Mouse (Mus musculus) midbrain, embryonic 10.5 days (tissue): ENCODE results near the gene Hoxc9. TPM values are rescaled to one million over a fixed set of nuclear protein-coding genes. Genes with fewer than 3 reads are reported as not detected.

ENCODE experiments used
- DNase-seq: peaks from one replicate; pipeline ENCODE4 v3.0.0-alpha.2; 2017; ENCODE audit warnings: low spot score
- H3K27ac ChIP-seq: fragments of 300-500 bp; sonication (generic); replicated peaks from 2 replicates; pipeline ENCODE4 v1.5.1; 2016; ENCODE audit warnings: mild to moderate bottlenecking
- H3K27me3 ChIP-seq: fragments of 300-500 bp; sonication (generic); 2 replicates; pipeline ENCODE4 v1.6.1; 2016; ENCODE audit warnings: low read depth, mild to moderate bottlenecking; ENCODE audit not compliant: poor library complexity, severe bottlenecking
- H3K36me3 ChIP-seq: fragments of 300-500 bp; sonication (generic); 2 replicates; pipeline ENCODE4 v1.6.1; 2016; ENCODE audit warnings: mild to moderate bottlenecking, moderate library complexity
- H3K4me1 ChIP-seq: fragments of 300-500 bp; sonication (generic); 2 replicates; pipeline ENCODE4 v1.6.1; 2016
- H3K4me3 ChIP-seq: fragments of 300-500 bp; sonication (generic); 2 replicates; pipeline ENCODE4 v1.5.1; 2016; ENCODE audit warnings: mild to moderate bottlenecking, moderate library complexity
- H3K9me3 ChIP-seq: fragments of 300-500 bp; sonication (generic); replicated peaks from 2 replicates; pipeline ENCODE4 v1.6.1; 2016; ENCODE audit warnings: mild to moderate bottlenecking
- WGBS: fragments of 180-500 bp; shearing (Covaris S2); methylation state at CpG from one replicate; pipeline ENCODE4 v1.1.7; 2016; 5-methylcytosine and 5-hydroxymethylcytosine counted together
- polyA plus RNA-seq: library from polyadenylated mRNA; unstranded; fragments of >200 nt; fragmentation: Nextera tagmentation; extraction: Ambion mirVana; gene quantifications from 2 replicates; pipeline ENCODE4 v1.2.1, GENCODE M21; 2016

Hoxc9 gene
- not detected in 2 replicates for polyA plus RNA-seq

GRCm38 (mm10) chr15:102976171-102976570, at the start of gene Hoxc9:
TSS of gene Hoxc9 (plus strand) at chr15:102976439.
- H3K9me3 ChIP-seq, result no peaks in the 10 kb centered on the region
- DNase-seq, result no peak
- H3K4me1 ChIP-seq, result peaks cover 4% of the 10 kb centered on the region
- H3K36me3 ChIP-seq, result no peaks in the 10 kb centered on the region
- H3K4me3 ChIP-seq, result no peak within 1 kb of the TSS
- H3K27me3 ChIP-seq, result peaks cover 100% of the 10 kb centered on the region
- H3K27ac ChIP-seq, result no peak within 1 kb of the TSS
- WGBS, result under 1% methylated on average over 18 of the region's 20 CpGs

GRCm38 (mm10) chr15:102927032-102927645, 49.1 kb upstream of the Hoxc9 start:
- Histone ChIP-seq H3K27ac (no peak overlapping the region), H3K4me1 (no peaks in the 10 kb centered on the region), H3K27me3 (peaks cover 100% of the 10 kb centered on the region), H3K36me3 (no peaks in the 10 kb centered on the region), H3K4me3 (no peak overlapping the region), H3K9me3 (no peaks in the 10 kb centered on the region)
- DNase-seq, result peak; percentile 47
- under 1% methylated on average over 40 of the region's 40 CpGs for WGBS

- H3K27ac ChIP-seq, result no peak overlapping the region
- peaks cover 100% of the 10 kb centered on the region for H3K27me3 ChIP-seq
- no peaks in the 10 kb centered on the region for H3K4me1 ChIP-seq
- 1% methylated on average over 23 of the region's 23 CpGs for WGBS
- H3K36me3 ChIP-seq, result no peaks in the 10 kb centered on the region
- no peak for DNase-seq
- H3K9me3 ChIP-seq, result no peaks in the 10 kb centered on the region
- H3K4me3 ChIP-seq, result no peak overlapping the region
Observed at GRCm38 (mm10) chr15:102931706-102932358, 44.4 kb upstream of the Hoxc9 start.

DNA sequence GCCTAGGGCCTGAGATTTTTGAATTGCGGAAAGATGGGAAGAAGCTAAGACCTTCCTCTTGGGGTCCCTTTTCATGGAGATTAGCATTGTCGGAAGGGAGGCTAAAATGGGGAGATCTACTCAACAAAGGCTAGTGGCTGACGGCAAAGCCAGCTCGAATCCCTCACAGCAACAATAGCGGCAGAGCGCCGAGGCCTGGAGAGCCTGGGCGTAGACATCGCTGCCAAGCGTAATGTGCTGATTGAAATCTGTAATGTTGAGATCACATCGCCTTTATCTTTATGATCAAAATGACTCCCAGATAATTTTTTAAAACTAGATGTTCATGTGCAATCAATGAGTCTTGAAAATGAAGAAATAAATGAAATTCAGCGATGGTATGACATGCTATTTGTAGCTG, 41.8 kb upstream of the Hoxc9 start:
- Histone ChIP-seq H3K36me3 (no peaks in the 10 kb centered on the region), H3K27me3 (peaks cover 100% of the 10 kb centered on the region), H3K27ac (no peak overlapping the region), H3K4me1 (no peaks in the 10 kb centered on the region), H3K4me3 (no peak overlapping the region), H3K9me3 (no peaks in the 10 kb centered on the region)
- no peak for DNase-seq
- WGBS, result under 1% methylated on average over 12 of the region's 12 CpGs

- DNase-seq, result no peak
- under 1% methylated on average over 27 of the region's 27 CpGs for WGBS
- Histone ChIP-seq H3K4me3 (no peak overlapping the region), H3K27ac (no peak overlapping the region), H3K27me3 (peaks cover 100% of the 10 kb centered on the region), H3K9me3 (no peaks in the 10 kb centered on the region), H3K4me1 (0 out of 2 replicates have a peak, but pooled peaks cover 2% of the 10 kb centered on the region), H3K36me3 (no peaks in the 10 kb centered on the region)
Observed at GRCm38 (mm10) chr15:102934897-102935296, 41.3 kb upstream of the Hoxc9 start.

- Histone ChIP-seq H3K27ac (no peak within 1 kb of the TSS), H3K9me3 (no peaks in the 10 kb centered on the region), H3K27me3 (peaks cover 100% of the 10 kb centered on the region), H3K4me1 (0 out of 2 replicates have a peak, but pooled peaks cover 2% of the 10 kb centered on the region), H3K4me3 (no peak within 1 kb of the TSS), H3K36me3 (no peaks in the 10 kb centered on the region)
- 1% methylated on average over 31 of the region's 31 CpGs for WGBS
- no peak for DNase-seq
Observed at GRCm38 (mm10) chr15:102936279-102936972, 39.8 kb upstream of the Hoxc9 start, which contains the start of gene Hoxc12. TSS of gene Hoxc12 (plus strand) at chr15:102936757.

DNA sequence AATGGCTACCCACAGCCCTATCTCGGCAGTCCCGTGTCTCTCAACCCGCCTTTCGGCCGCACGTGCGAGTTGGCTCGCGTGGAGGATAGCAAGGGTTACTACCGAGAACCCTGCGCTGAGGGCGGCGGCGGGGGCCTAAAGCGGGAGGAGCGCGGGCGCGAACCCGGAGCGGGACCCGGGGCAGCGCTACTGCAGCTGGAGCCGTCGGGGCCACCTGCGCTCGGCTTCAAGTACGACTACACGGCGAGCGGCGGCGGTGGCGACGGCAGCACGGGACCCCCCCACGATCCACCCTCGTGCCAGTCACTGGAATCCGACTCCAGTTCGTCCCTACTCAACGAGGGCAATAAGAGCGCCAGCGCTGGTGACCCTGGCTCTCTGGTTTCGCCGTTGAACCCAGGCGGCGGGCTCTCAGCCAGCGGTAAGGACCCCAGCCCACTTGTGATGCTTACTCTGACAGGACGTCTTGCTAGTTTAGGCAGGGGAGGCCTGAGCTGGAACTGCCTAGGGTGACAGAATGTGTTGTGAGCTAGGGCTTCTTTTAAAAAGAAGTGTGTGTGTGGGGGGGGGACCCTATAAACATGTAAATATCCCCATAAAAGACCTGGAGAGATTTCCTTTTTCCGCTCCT, 39.1 kb upstream of the Hoxc9 start:
- Histone ChIP-seq H3K9me3 (no peaks in the 10 kb centered on the region), H3K4me1 (0 out of 2 replicates have a peak, but pooled peaks cover 2% of the 10 kb centered on the region), H3K36me3 (no peaks in the 10 kb centered on the region), H3K4me3 (no peak overlapping the region), H3K27ac (no peak overlapping the region), H3K27me3 (peaks cover 100% of the 10 kb centered on the region)
- no peak for DNase-seq
- under 1% methylated on average over 50 of the region's 50 CpGs for WGBS

GRCm38 (mm10) chr15:102939256-102940155, 36.7 kb upstream of the Hoxc9 start:
- Histone ChIP-seq H3K9me3 (no peaks in the 10 kb centered on the region), H3K27ac (no peak overlapping the region), H3K36me3 (no peaks in the 10 kb centered on the region), H3K4me1 (peaks cover 12% of the 10 kb centered on the region), H3K27me3 (peaks cover 100% of the 10 kb centered on the region), H3K4me3 (no peak overlapping the region)
- DNase-seq, result no peak
- 1% methylated on average over 34 of the region's 34 CpGs for WGBS

- peaks cover 100% of the 10 kb centered on the region for H3K27me3 ChIP-seq
- H3K36me3 ChIP-seq, result no peaks in the 10 kb centered on the region
- no peaks in the 10 kb centered on the region for H3K9me3 ChIP-seq
- under 1% methylated on average over 51 of the region's 53 CpGs for WGBS
- H3K4me3 ChIP-seq, result peak overlapping the region; percentile 38
- peaks cover 12% of the 10 kb centered on the region for H3K4me1 ChIP-seq
- no peak overlapping the region for H3K27ac ChIP-seq
- peak; percentile 68 for DNase-seq
Observed at GRCm38 (mm10) chr15:102942739-102943467, 33.3 kb upstream of the Hoxc9 start.

DNA sequence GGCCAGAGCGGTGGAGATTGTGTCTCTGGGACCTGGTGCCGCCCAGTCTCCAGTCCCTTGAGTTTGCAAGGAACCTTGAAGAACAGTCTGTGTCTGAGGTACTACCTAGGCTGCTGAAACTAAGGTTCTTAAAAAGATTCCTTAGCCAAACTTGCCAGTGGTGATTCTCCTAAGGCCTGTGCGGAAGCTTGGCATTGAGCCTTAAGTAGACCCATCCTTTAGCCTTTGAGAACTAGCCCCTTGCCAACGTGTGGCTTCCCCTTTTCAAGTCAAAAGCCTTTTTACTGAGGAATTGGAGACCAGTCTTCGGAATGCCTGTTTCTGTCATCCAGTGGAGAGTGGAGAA, 32.8 kb upstream of the Hoxc9 start:
- H3K4me3 ChIP-seq, result no peak overlapping the region
- peaks cover 100% of the 10 kb centered on the region for H3K27me3 ChIP-seq
- DNase-seq, result no peak
- WGBS, result 2% methylated on average over 5 of the region's 5 CpGs
- H3K4me1 ChIP-seq, result peaks cover 12% of the 10 kb centered on the region
- H3K9me3 ChIP-seq, result no peaks in the 10 kb centered on the region
- H3K27ac ChIP-seq, result no peak overlapping the region
- no peaks in the 10 kb centered on the region for H3K36me3 ChIP-seq

DNA sequence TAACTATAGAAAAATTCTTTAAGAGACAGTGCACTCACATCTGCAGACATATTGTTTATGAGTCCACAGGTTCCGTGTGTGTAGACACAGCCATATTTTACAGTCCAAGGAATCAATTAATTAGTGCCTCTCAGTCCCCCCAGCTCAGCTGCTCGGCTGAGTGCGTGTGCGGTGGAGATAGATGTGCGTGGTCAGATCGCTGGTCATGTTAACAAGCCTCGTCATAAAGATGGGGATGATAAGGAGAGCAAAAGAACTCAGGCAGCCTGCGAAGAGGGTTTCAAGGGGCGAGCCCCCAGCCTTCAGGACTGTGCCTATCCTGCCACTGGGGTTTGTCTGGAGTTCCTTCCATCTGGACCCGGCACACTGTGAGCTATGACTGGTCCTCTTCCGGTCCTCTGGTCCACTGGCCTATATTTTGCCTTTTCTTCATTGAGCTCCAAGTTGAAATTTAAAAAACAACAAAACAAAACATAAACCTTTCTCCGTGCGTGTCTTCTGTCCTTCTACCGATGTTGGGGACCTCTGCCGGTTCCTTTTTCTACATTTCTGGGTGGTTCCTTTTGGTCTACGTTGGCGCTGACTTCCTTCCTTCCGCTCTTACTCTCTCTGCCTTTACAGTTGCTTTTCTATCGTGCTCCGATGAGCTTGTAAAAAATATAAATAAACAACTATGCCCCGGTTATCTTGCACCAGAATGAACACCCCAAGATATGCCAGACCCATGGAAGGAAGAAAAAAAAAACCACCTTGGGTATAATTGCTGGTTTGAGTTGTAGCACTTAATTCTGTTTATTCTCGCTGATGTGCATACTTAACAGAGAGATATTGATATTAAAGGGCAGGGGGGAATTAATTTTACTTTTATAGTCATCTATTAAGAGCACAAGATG, 30.8 kb upstream of the Hoxc9 start:
- peaks cover 10% of the 10 kb centered on the region for H3K4me1 ChIP-seq
- 10% methylated on average over 22 of the region's 22 CpGs for WGBS
- H3K27me3 ChIP-seq, result peaks cover 100% of the 10 kb centered on the region
- no peak overlapping the region for H3K4me3 ChIP-seq
- DNase-seq, result no peak
- no peaks in the 10 kb centered on the region for H3K9me3 ChIP-seq
- H3K36me3 ChIP-seq, result no peaks in the 10 kb centered on the region
- no peak overlapping the region for H3K27ac ChIP-seq
